25 mouse cellular contexts compared by ENCODE assay signal in the genomic region with DNA sequence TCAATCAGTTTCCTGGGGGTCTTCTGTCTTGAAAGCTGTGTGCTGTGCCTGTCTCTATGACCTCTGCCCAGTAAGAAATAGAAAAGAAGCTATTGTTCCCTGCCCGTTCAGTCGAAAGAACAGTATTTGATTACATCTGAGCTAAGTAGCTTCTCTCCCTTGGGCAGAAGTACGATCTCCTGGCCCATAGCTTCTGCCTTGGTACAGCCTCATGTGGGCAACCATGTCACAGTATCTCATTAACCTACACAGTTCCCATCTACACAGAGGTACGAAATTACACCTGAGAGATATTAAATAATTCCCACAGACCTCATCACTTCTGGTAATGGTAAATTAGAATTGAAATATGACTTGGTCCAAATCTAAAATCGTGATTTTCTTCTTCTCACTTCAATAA.
"Had no signal": no experiment of that assay in that cellular context is flagged by ENCODE, and none has a peak within 500 bp of the region (broad histone marks: within the 10 kb centered on the region; RNA-seq: fewer than 3 reads in every experiment).

No protein-coding gene starts in this region.

- H3K27ac ChIP-seq: kidney, postnatal 0 days; layer of hippocampus, adult 2 months; limb, embryonic 10.5 days; limb, embryonic 13.5 days; liver, embryonic 12.5 days; liver, embryonic 15.5 days; lung, embryonic 15.5 days; midbrain, embryonic 12.5 days; neural tube, embryonic 13.5 days; stomach, postnatal 0 days had no signal

- H3K4me2 ChIP-seq: limb, embryonic 13.5 days; liver, embryonic 12.5 days; liver, embryonic 15.5 days; lung, embryonic 15.5 days; midbrain, embryonic 12.5 days; neural tube, embryonic 13.5 days had no signal

- H3K4me3 ChIP-seq: layer of hippocampus, adult 2 months; limb, embryonic 10.5 days; limb, embryonic 13.5 days; liver, embryonic 12.5 days; liver, embryonic 15.5 days; lung, embryonic 15.5 days; midbrain, embryonic 12.5 days; myocyte; neural tube, embryonic 13.5 days had no signal

- H3K27me3 ChIP-seq: limb, embryonic 13.5 days; liver, embryonic 12.5 days; liver, embryonic 15.5 days; lung, embryonic 15.5 days; midbrain, embryonic 12.5 days; neural tube, embryonic 13.5 days had no signal

- H3K9me3 ChIP-seq: limb, embryonic 10.5 days; limb, embryonic 13.5 days; liver, embryonic 12.5 days; liver, embryonic 15.5 days; lung, embryonic 15.5 days; midbrain, embryonic 12.5 days; neural tube, embryonic 13.5 days had no signal

- H3K4me1 ChIP-seq: limb, embryonic 10.5 days; limb, embryonic 13.5 days; liver, embryonic 12.5 days; liver, embryonic 15.5 days; lung, embryonic 15.5 days; neural tube, embryonic 13.5 days had no signal

- ATAC-seq: liver, embryonic 12.5 days; midbrain, embryonic 16.5 days had no signal

- DNase-seq: kidney, adult 2 months; kidney, postnatal 25 days; layer of hippocampus, adult 9-11 months; liver; lung, adult 18-20 months; lung, postnatal 10 days; lung, postnatal 4 days; right cerebral cortex, adult 18-20 months; right cerebral cortex, postnatal 14 days; right cerebral cortex, postnatal 4 days; thymus, adult 2 months; thymus, postnatal 14 days; thymus, postnatal 4 days had no signal

- H3K9ac ChIP-seq: limb, embryonic 13.5 days; liver, embryonic 12.5 days; liver, embryonic 15.5 days; lung, embryonic 15.5 days; midbrain, embryonic 12.5 days; neural tube, embryonic 13.5 days had no signal

- H3K36me3 ChIP-seq: limb, embryonic 10.5 days; limb, embryonic 13.5 days; liver, embryonic 12.5 days; liver, embryonic 15.5 days; lung, embryonic 15.5 days; midbrain, embryonic 12.5 days; neural tube, embryonic 13.5 days had no signal
